In the genomic region with DNA sequence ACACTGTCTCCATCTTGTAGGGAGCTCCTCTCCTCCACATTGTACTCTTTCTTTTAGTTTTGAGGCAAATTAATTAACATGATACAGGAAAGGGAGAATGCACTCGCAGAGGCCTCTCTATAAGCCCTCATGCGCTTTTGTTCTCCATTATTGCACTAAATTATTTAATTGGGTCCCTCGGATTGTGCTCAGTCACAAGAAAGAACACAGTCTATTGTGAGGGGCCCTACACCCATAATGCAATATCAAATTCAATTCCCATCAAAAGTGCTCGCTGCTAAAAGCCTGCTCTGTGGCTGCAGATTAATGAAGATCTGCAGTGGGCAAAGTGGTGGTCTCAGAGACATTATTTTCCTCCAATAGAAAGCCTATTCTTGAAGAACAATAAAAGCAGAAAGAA, we compare ENCODE assay signal across 28 mouse cellular contexts.
DNase-seq lines count a peak whose midpoint lies in the region; ATAC-seq lines count a peak whose summit lies in the region.
"Had no signal": no experiment of that assay in that cellular context is flagged by ENCODE, and none has a peak within 500 bp of the region (broad histone marks: within the 10 kb centered on the region; RNA-seq: fewer than 3 reads in every experiment).

No protein-coding gene starts in this region.

- 75% methylated on average over 4 of the region's 4 CpGs for WGBS in embryonic facial prominence, embryonic 14.5 days
- 68% methylated on average over 4 of the region's 4 CpGs for WGBS in embryonic facial prominence, embryonic 10.5 days
- 41% methylated on average over 4 of the region's 4 CpGs for WGBS in midbrain, embryonic 13.5 days
- WGBS in midbrain, embryonic 11.5 days: 72% methylated on average over 4 of the region's 4 CpGs
- 18% methylated on average over 4 of the region's 4 CpGs for WGBS in forebrain, embryonic 15.5 days

- H3K27me3 ChIP-seq in embryonic facial prominence, embryonic 14.5 days (replicated peaks; ENCODE audit: control insufficient read depth, insufficient read depth, low read length): 0 out of 2 replicates have a peak, but pooled peaks cover 3% of the 10 kb centered on the region
- H3K27me3 ChIP-seq in embryonic facial prominence, embryonic 10.5 days (replicated peaks; ENCODE audit: low read depth, poor library complexity, severe bottlenecking): peaks cover 67% of the 10 kb centered on the region
- 0 out of 2 replicates have a peak, but pooled peaks cover 13% of the 10 kb centered on the region for H3K27me3 ChIP-seq in midbrain, embryonic 13.5 days
- H3K27me3 ChIP-seq in midbrain, embryonic 11.5 days (ENCODE audit: control insufficient read depth, insufficient read depth, low read length): no peaks in the 10 kb centered on the region
- H3K27me3 ChIP-seq in forebrain, embryonic 15.5 days: no peaks in the 10 kb centered on the region; the same call in 1 of the 2 replicates
- H3K27me3 ChIP-seq: CH12.LX; stomach, embryonic 15.5 days had no signal

- H3K4me3 ChIP-seq in embryonic facial prominence, embryonic 14.5 days (ENCODE audit: low read depth, low read length): no peak overlapping the region
- H3K4me3 ChIP-seq in embryonic facial prominence, embryonic 10.5 days: no peak overlapping the region
- H3K4me3 ChIP-seq in midbrain, embryonic 13.5 days (replicated peaks): no peak overlapping the region
- H3K4me3 ChIP-seq in midbrain, embryonic 11.5 days (ENCODE audit: low read depth, low read length): no peak overlapping the region
- H3K4me3 ChIP-seq in forebrain, embryonic 15.5 days: no peak overlapping the region
- H3K4me3 ChIP-seq: embryonic facial prominence, embryonic 13.5 days; erythroblast, embryonic 14.5 days; liver, embryonic 15.5 days; midbrain, embryonic 12.5 days; stomach, embryonic 15.5 days had no signal

- peak; percentile 37 for DNase-seq in embryonic facial prominence, embryonic 14.5 days (ENCODE audit: low spot score)
- DNase-seq in embryonic facial prominence, embryonic 10.5 days (ENCODE audit: low spot score): no peak
- DNase-seq in midbrain, embryonic 11.5 days (ENCODE audit: low spot score, missing footprints): no peak
- DNase-seq in spleen, adult 18-20 months: no peak
- no peak for DNase-seq in layer of hippocampus, postnatal 36 days
- DNase-seq: adrenal gland, postnatal 10 days; cerebellum, adult 11 months; cerebellum, adult 9-11 months; embryo, embryonic 11 days; gastrocnemius, postnatal 14 days; heart, postnatal 14 days; kidney, adult 9 months; kidney, postnatal 10 days; liver; lung, embryonic 14.5 days; right cerebral cortex, postnatal 4 days; thymus, postnatal 14 days had no signal

- ATAC-seq in embryonic facial prominence, embryonic 14.5 days (ENCODE audit: low read depth): no peak; the same call in 1 of the 2 replicates
- ATAC-seq in midbrain, embryonic 13.5 days: peak; percentile 7; the same call in 1 of the 2 replicates
- ATAC-seq in midbrain, embryonic 11.5 days (ENCODE audit: low FRiP score): no peak
- peak; percentile 24; the same call in 1 of the 2 replicates for ATAC-seq in forebrain, embryonic 15.5 days (replicated peaks)
- ATAC-seq: hindbrain, postnatal 0 days; intestine, embryonic 16.5 days; Patski had no signal

- no peaks in the 10 kb centered on the region for H3K36me3 ChIP-seq in embryonic facial prominence, embryonic 14.5 days (ENCODE audit: control insufficient read depth, insufficient read depth, low read length)
- no peaks in the 10 kb centered on the region for H3K36me3 ChIP-seq in embryonic facial prominence, embryonic 10.5 days (replicated peaks)
- H3K36me3 ChIP-seq in midbrain, embryonic 13.5 days: no peaks in the 10 kb centered on the region
- no peaks in the 10 kb centered on the region for H3K36me3 ChIP-seq in midbrain, embryonic 11.5 days (ENCODE audit: control insufficient read depth, insufficient read depth, low read length)
- H3K36me3 ChIP-seq in forebrain, embryonic 15.5 days: no peaks in the 10 kb centered on the region
- H3K36me3 ChIP-seq: embryonic facial prominence, embryonic 13.5 days; liver, embryonic 15.5 days; midbrain, embryonic 12.5 days; stomach, embryonic 15.5 days had no signal

- H3K27ac ChIP-seq in embryonic facial prominence, embryonic 14.5 days (replicated peaks; ENCODE audit: low read depth, low read length): no peak overlapping the region
- no peak overlapping the region for H3K27ac ChIP-seq in embryonic facial prominence, embryonic 10.5 days (replicated peaks)
- H3K27ac ChIP-seq in midbrain, embryonic 13.5 days: no peak overlapping the region
- no peak overlapping the region for H3K27ac ChIP-seq in midbrain, embryonic 11.5 days (ENCODE audit: low read depth, low read length)
- H3K27ac ChIP-seq in forebrain, embryonic 15.5 days (replicated peaks): no peak overlapping the region
- H3K27ac ChIP-seq: embryonic facial prominence, embryonic 13.5 days; hindbrain, postnatal 0 days; liver, embryonic 15.5 days; midbrain, embryonic 12.5 days; stomach, embryonic 15.5 days had no signal

- H3K4me1 ChIP-seq in embryonic facial prominence, embryonic 14.5 days (ENCODE audit: control insufficient read depth, insufficient read depth, low read length): peaks cover 12% of the 10 kb centered on the region; the same call in 1 of the 2 replicates
- peaks cover 49% of the 10 kb centered on the region for H3K4me1 ChIP-seq in embryonic facial prominence, embryonic 10.5 days
- peaks cover 36% of the 10 kb centered on the region for H3K4me1 ChIP-seq in midbrain, embryonic 13.5 days (replicated peaks)
- peaks cover 21% of the 10 kb centered on the region for H3K4me1 ChIP-seq in midbrain, embryonic 11.5 days (ENCODE audit: control insufficient read depth, insufficient read depth, low read length)
- H3K4me1 ChIP-seq in forebrain, embryonic 15.5 days: peaks cover 18% of the 10 kb centered on the region

- H3K4me2 ChIP-seq in embryonic facial prominence, embryonic 14.5 days (ENCODE audit: low read depth, low read length): no peak overlapping the region
- H3K4me2 ChIP-seq in midbrain, embryonic 13.5 days (replicated peaks): no peak overlapping the region
- no peak overlapping the region for H3K4me2 ChIP-seq in midbrain, embryonic 11.5 days
- no peak overlapping the region for H3K4me2 ChIP-seq in forebrain, embryonic 15.5 days (replicated peaks)
- H3K4me2 ChIP-seq: embryonic facial prominence, embryonic 13.5 days; liver, embryonic 15.5 days; lung, embryonic 14.5 days; midbrain, embryonic 12.5 days; stomach, embryonic 15.5 days had no signal

- no peak overlapping the region for H3K9ac ChIP-seq in embryonic facial prominence, embryonic 14.5 days (ENCODE audit: low read depth, low read length)
- H3K9ac ChIP-seq in midbrain, embryonic 13.5 days (replicated peaks): no peak overlapping the region
- H3K9ac ChIP-seq in midbrain, embryonic 11.5 days (ENCODE audit: low read length): no peak overlapping the region
- no peak overlapping the region for H3K9ac ChIP-seq in forebrain, embryonic 15.5 days (replicated peaks)
- H3K9ac ChIP-seq: embryonic facial prominence, embryonic 13.5 days; liver, embryonic 15.5 days; lung, embryonic 14.5 days; midbrain, embryonic 12.5 days; stomach, embryonic 15.5 days had no signal

- H3K9me3 ChIP-seq in embryonic facial prominence, embryonic 14.5 days (ENCODE audit: control insufficient read depth, low read length): no peaks in the 10 kb centered on the region
- no peaks in the 10 kb centered on the region for H3K9me3 ChIP-seq in embryonic facial prominence, embryonic 10.5 days
- no peaks in the 10 kb centered on the region for H3K9me3 ChIP-seq in midbrain, embryonic 13.5 days
- H3K9me3 ChIP-seq in midbrain, embryonic 11.5 days (ENCODE audit: control insufficient read depth, low read length): no peaks in the 10 kb centered on the region
- H3K9me3 ChIP-seq in forebrain, embryonic 15.5 days: no peaks in the 10 kb centered on the region
- H3K9me3 ChIP-seq: embryonic facial prominence, embryonic 13.5 days; liver, embryonic 15.5 days; midbrain, embryonic 12.5 days; stomach, embryonic 15.5 days had no signal

Comparison
In these comparisons a context has a peak if more than half of its experiments do, and no peak if none do; other contexts are left out.
1. ATAC-seq: peak in midbrain, embryonic 13.5 days (single experiment) and forebrain, embryonic 15.5 days (single experiment); none in embryonic facial prominence, embryonic 14.5 days (single experiment) and midbrain, embryonic 11.5 days (single experiment).